In the genomic region with DNA sequence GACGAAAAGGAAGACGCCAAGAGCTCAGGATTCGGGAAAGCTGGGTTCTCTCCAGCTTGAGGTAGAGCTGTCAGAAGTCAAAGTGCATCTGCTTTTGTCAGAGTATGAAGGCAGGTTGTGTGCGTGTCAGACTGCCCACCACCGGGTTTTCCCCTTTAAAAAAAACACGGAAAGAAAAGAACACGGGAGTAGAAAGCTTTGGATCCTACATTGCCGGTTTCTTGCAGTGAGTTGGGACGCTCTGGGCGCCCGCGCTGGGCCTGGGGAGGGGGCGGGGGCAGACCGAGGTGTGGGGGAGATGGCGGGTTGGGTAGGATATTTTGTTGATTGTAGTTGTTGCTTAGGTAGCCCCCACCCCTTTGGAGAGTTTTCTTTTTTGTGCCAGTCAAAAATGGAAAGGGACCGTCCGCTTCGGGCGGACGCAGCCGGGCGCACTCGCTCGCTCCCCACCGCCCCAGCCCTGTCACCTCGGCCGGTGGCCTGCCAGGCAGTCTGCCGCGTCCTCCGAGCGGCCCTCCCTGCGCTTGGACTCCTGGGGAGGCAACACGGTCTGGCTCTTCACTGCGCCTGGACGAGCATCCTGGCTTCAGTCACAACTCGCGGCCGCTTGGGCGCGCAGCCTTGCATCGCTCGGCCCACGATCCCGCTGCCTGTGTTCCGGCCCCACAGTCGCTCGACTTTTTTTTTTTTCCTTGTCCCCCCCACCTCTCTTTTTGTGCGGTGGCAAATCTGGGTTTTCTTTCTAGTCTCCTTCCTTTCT, we compare ENCODE assay signal across 9 mouse cellular contexts. TPM values are rescaled to one million over a fixed set of nuclear protein-coding genes. Genes with fewer than 3 reads are reported as not detected.
DNase-seq lines count a peak whose midpoint lies in the region; ATAC-seq and TF ChIP-seq lines count a peak whose summit lies in the region.
"Had no signal": no experiment of that assay in that cellular context is flagged by ENCODE, and none has a peak within 500 bp of the region (broad histone marks: within the 10 kb centered on the region; RNA-seq: fewer than 3 reads in every experiment).

No protein-coding gene starts in this region.

- H3K27ac ChIP-seq in gastrocnemius, adult 2 months = no peak overlapping the region
- no peak overlapping the region for H3K27ac ChIP-seq in bone marrow, adult 2 months (ENCODE audit: control insufficient read depth, insufficient read depth, low read depth, low read length, poor library complexity)
- no peak overlapping the region for H3K27ac ChIP-seq in forebrain, embryonic 15.5 days (replicated peaks)
- H3K27ac ChIP-seq in limb, embryonic 10.5 days = peak overlapping the region; percentile 21; the same call in 1 of the 2 replicates

- intact Hi-C loops in gastrocnemius, adult 2 months (cut with DNase I) = no loop called here

- no peaks in the 10 kb centered on the region for H3K9me3 ChIP-seq in forebrain, embryonic 15.5 days
- no peaks in the 10 kb centered on the region for H3K9me3 ChIP-seq in limb, embryonic 10.5 days (replicated peaks)

- peak overlapping the region; percentile 60 for H3K4me2 ChIP-seq in forebrain, embryonic 15.5 days (replicated peaks)

- H3K4me3 ChIP-seq in gastrocnemius, adult 2 months = peak overlapping the region; percentile 68
- peak overlapping the region; percentile 8 for H3K4me3 ChIP-seq in bone marrow, adult 2 months (replicated peaks; ENCODE audit: control insufficient read depth, low read depth, low read length)
- H3K4me3 ChIP-seq in forebrain, embryonic 15.5 days = peak overlapping the region; percentile 41
- H3K4me3 ChIP-seq in limb, embryonic 10.5 days = peak overlapping the region; percentile 60

- no peaks in the 10 kb centered on the region for H3K36me3 ChIP-seq in forebrain, embryonic 15.5 days
- no peaks in the 10 kb centered on the region for H3K36me3 ChIP-seq in limb, embryonic 10.5 days

- TF ChIP-seq POLR2A in bone marrow, adult 2 months (IDR thresholded peaks at IDR 0.05; ENCODE audit: borderline replicate concordance, control insufficient read depth, low read depth, low read length) = no peak

- H3K9ac ChIP-seq in forebrain, embryonic 15.5 days (replicated peaks) = 0 out of 2 replicates have a peak overlapping the region, but pooled peaks have one; percentile 23

- peak; percentile 46 for DNase-seq in gastrocnemius, adult 2 months
- no peak for DNase-seq in gastrocnemius, adult 8-10 months (ENCODE audit: low spot score in 2 of 2)
- DNase-seq in limb, embryonic 10.5 days (ENCODE audit: low spot score) = peak; percentile 72
- peak; percentile 60 for DNase-seq in retina, postnatal 1 day
- DNase-seq in thymus, postnatal 14 days = no peak

- peaks cover 2% of the 10 kb centered on the region for H3K4me1 ChIP-seq in bone marrow, adult 2 months (ENCODE audit: control insufficient read depth, insufficient read depth, low read length)
- H3K4me1 ChIP-seq in forebrain, embryonic 15.5 days = peaks cover 47% of the 10 kb centered on the region
- peaks cover 66% of the 10 kb centered on the region for H3K4me1 ChIP-seq in limb, embryonic 10.5 days

- no peak for TF ChIP-seq CTCF in gastrocnemius, adult 2 months (IDR thresholded peaks at IDR 0.05)
- no peak for TF ChIP-seq CTCF in bone marrow, adult 2 months (IDR thresholded peaks at IDR 0.05; ENCODE audit: control insufficient read depth, insufficient read depth, low read length)

- 4% methylated on average over 48 of the region's 48 CpGs for WGBS in bone marrow, adult 2 months
- under 1% methylated on average over 47 of the region's 48 CpGs for WGBS in forebrain, embryonic 15.5 days
- under 1% methylated on average over 48 of the region's 48 CpGs for WGBS in limb, embryonic 10.5 days

- no peak; the same call in 1 of the 2 replicates for ATAC-seq in forebrain, embryonic 15.5 days (replicated peaks)
- no peak for ATAC-seq in erythroid progenitor cell, adult 5-6 weeks (replicated peaks; ENCODE audit: low FRiP score, poor library complexity, severe bottlenecking)

- H3K27me3 ChIP-seq in forebrain, embryonic 15.5 days = peaks cover 97% of the 10 kb centered on the region
- H3K27me3 ChIP-seq in limb, embryonic 10.5 days (ENCODE audit: low read depth, poor library complexity, severe bottlenecking) = peaks cover 100% of the 10 kb centered on the region

RNA-seq across cellular contexts. Expression of gene Lhx1, which starts 0.6 kb away (rescaled TPM):
- not detected for total RNA-seq in gastrocnemius, adult 2 months (2021)
- not detected for total RNA-seq in gastrocnemius, adult 8-10 months (2022)
- polyA plus RNA-seq in bone marrow, adult 2 months (2011; ENCODE audit: insufficient read depth, insufficient read length, low replicate concordance, missing spikeins) = not detected in 2 replicates
- 3.4 and 4.8 TPM in 2 replicates for polyA plus RNA-seq in forebrain, embryonic 15.5 days (2015; fragmentation: Nextera tagmentation; extraction: Ambion mirVana)
- polyA plus RNA-seq in limb, embryonic 10.5 days (2016; fragmentation: Nextera tagmentation; extraction: Ambion mirVana) = 0.16 and 0.31 TPM in 2 replicates
- not detected in 2 replicates for total RNA-seq in erythroid progenitor cell, adult 5-6 weeks (2015; ENCODE audit: low replicate concordance)
- total RNA-seq in erythroid progenitor cell, adult 5-6 weeks (2017; ENCODE audit: low replicate concordance) = not detected in 2 replicates
- total RNA-seq: gastrocnemius, postnatal 36 days had no signal

RNA-seq across cellular contexts. Expression of gene Aatf, which starts 11.4 kb away (rescaled TPM):
- 10 to 100 TPM; 13.1 to 13.2 TPM for total RNA-seq in gastrocnemius, adult 2 months (2021)
- 10 to 100 TPM; 10.2 to 14.5 (median 13.7) TPM for total RNA-seq in gastrocnemius, adult 8-10 months (2022)
- 16.7 and 26.2 TPM in 2 replicates for polyA plus RNA-seq in bone marrow, adult 2 months (2011; ENCODE audit: insufficient read depth, insufficient read length, low replicate concordance, missing spikeins)
- polyA plus RNA-seq in forebrain, embryonic 15.5 days (2015; fragmentation: Nextera tagmentation; extraction: Ambion mirVana) = 54.0 and 54.8 TPM in 2 replicates
- polyA plus RNA-seq in limb, embryonic 10.5 days (2016; fragmentation: Nextera tagmentation; extraction: Ambion mirVana) = 52.5 and 56.7 TPM in 2 replicates
- total RNA-seq in erythroid progenitor cell, adult 5-6 weeks (2015; ENCODE audit: low replicate concordance) = 5.4 and 15.5 TPM in 2 replicates
- 5.4 and 19.7 TPM in 2 replicates for total RNA-seq in erythroid progenitor cell, adult 5-6 weeks (2017; ENCODE audit: low replicate concordance)

Comparison
In these comparisons a context has a peak if more than half of its experiments do, and no peak if none do; other contexts are left out.
1. DNase-seq: peak in gastrocnemius, adult 2 months (single experiment), limb, embryonic 10.5 days (single experiment) and retina, postnatal 1 day (single experiment); none in gastrocnemius, adult 8-10 months (0 of 2) and thymus, postnatal 14 days (single experiment).
2. H3K4me3 ChIP-seq: peak in every context shown above with its lines; median percentile 68 in gastrocnemius, adult 2 months; 60 in limb, embryonic 10.5 days; 41 in forebrain, embryonic 15.5 days; 8 in bone marrow, adult 2 months.